Mouse (Mus musculus): ENCODE measurements at regions not wholly inside any gene's neighbourhood (a gene's known extent, or its start where the extent isn't known, plus 50 kb on each side); places are given as distances from the start of the nearest gene placed in this dataset.

- TF ChIP-seq CTCF (IDR thresholded peaks at IDR 0.05; ENCODE audit: borderline replicate concordance, extremely low read depth, insufficient read depth, insufficient read length): no peak
- no peak for TF ChIP-seq POLR2A (IDR thresholded peaks at IDR 0.05; ENCODE audit: borderline replicate concordance, extremely low read depth, insufficient read depth, insufficient read length, poor library complexity, severe bottlenecking)
These were observed 231.4 kb downstream of the Cyp26b1 start for GRCm38 (mm10) chr6:84362331-84362730.
